In genomic region chr9:51990828-51991227, GRCm38 (mm10) we compare ENCODE assay signal across 8 mouse cellular contexts. TPM values are rescaled to one million over a fixed set of nuclear protein-coding genes. Genes with fewer than 3 reads are reported as not detected.
DNase-seq lines count a peak whose midpoint lies in the region; ATAC-seq lines count a peak whose summit lies in the region.

No protein-coding gene starts in this region.

- intact Hi-C loops in left cerebral cortex, postnatal 4 days (cut with DNase I), result no loop called here
- intact Hi-C loops in left cerebral cortex, postnatal 14 days (cut with DNase I), result loop anchor here (5.0 kb wide), 3 partner anchors 106 to 296 kb away; no protein-coding TSS in a partner anchor

- ATAC-seq in inflammation-experienced regulatory T-cells, adult 6 months, result no peak

- peak; percentile 8 for DNase-seq in left cerebral cortex, postnatal 4 days
- DNase-seq in left cerebral cortex, adult 9 months (ENCODE audit: low spot score in 2 of 2), result no peak
- peak; percentile 66 for DNase-seq in R1 (ENCODE audit: low read depth, low spot score)
- peak; percentile 70 for DNase-seq in embryo, embryonic 9.5 days (ENCODE audit: extremely low spot score)
- DNase-seq in kidney, postnatal 4 days, result peak; percentile 69 to 77
- DNase-seq in natural killer cell, adult 2 months (ENCODE audit: low spot score in 2 of 2), result peak; percentile 26 to 46
- no peak for DNase-seq in left cerebral cortex, postnatal 14 days (ENCODE audit: low spot score in 2 of 2)

RNA-seq across cellular contexts. Expression of gene Fdx1, which starts 27.5 kb away (rescaled TPM):
- total RNA-seq in left cerebral cortex, postnatal 4 days (2021), result 10 to 100 TPM; 15.2 to 16.0 TPM
- polyA plus RNA-seq in inflammation-experienced regulatory T-cells, adult 6 months (2017; shearing (Covaris generic)), result 10 to 100 TPM in 2 of 3 experiments, 1 to 10 TPM in 1; 3.6 to 13.9 (median 11.5) TPM
- total RNA-seq in left cerebral cortex, postnatal 14 days (2021), result 10 to 100 TPM; 14.0 to 16.3 TPM

RNA-seq across cellular contexts. Expression of gene Rdx, which starts 56.1 kb away (rescaled TPM):
- 10 to 100 TPM; 58.4 to 71.4 TPM for total RNA-seq in left cerebral cortex, postnatal 4 days (2021)
- polyA plus RNA-seq in inflammation-experienced regulatory T-cells, adult 6 months (2017; shearing (Covaris generic)), result 10 to 100 TPM; 45.1 to 71.9 (median 50.0) TPM
- 10 to 100 TPM; 42.7 to 52.9 TPM for total RNA-seq in left cerebral cortex, postnatal 14 days (2021)

Comparison
In these comparisons a context has a peak if more than half of its experiments do, and no peak if none do; other contexts are left out.
1. DNase-seq: peak in left cerebral cortex, postnatal 4 days (single experiment), R1 (single experiment), embryo, embryonic 9.5 days (single experiment), kidney, postnatal 4 days (2 of 2) and natural killer cell, adult 2 months (2 of 2); none in left cerebral cortex, adult 9 months (0 of 2) and left cerebral cortex, postnatal 14 days (0 of 2).